In genomic region chr17:35850974-35851373, GRCm38 (mm10) we compare ENCODE assay signal across 21 mouse cellular contexts. TPM values are rescaled to one million over a fixed set of nuclear protein-coding genes. Genes with fewer than 3 reads are reported as not detected.
DNase-seq lines count a peak whose midpoint lies in the region; ATAC-seq and TF ChIP-seq lines count a peak whose summit lies in the region.
"Had no signal": no experiment of that assay in that cellular context is flagged by ENCODE, and none has a peak within 500 bp of the region (broad histone marks: within the 10 kb centered on the region; RNA-seq: fewer than 3 reads in every experiment).

No protein-coding gene starts in this region.

- H3K4me1 ChIP-seq in hindbrain, embryonic 13.5 days (replicated peaks), result no peaks in the 10 kb centered on the region
- H3K4me1 ChIP-seq in hindbrain, embryonic 14.5 days (replicated peaks; ENCODE audit: control insufficient read depth, insufficient read depth, low read length), result no peaks in the 10 kb centered on the region
- H3K4me1 ChIP-seq in liver, embryonic 14.5 days (replicated peaks; ENCODE audit: control insufficient read depth in 2 of 2, insufficient read depth in 2 of 2, low read length in 1 of 2), result peaks cover 8 to 12% of the 10 kb centered on the region in 2 experiments
- H3K4me1 ChIP-seq in neural tube, embryonic 15.5 days, result no peaks in the 10 kb centered on the region
- H3K4me1 ChIP-seq in lung, adult 2 months (ENCODE audit: control insufficient read depth, insufficient read depth, low read length), result no peaks in the 10 kb centered on the region
- H3K4me1 ChIP-seq: embryonic facial prominence, embryonic 10.5 days; intestine, embryonic 15.5 days; limb, embryonic 10.5 days had no signal

- no peak for TF ChIP-seq POLR2A in lung, adult 2 months (IDR thresholded peaks at IDR 0.05; ENCODE audit: borderline replicate concordance, extremely low read depth, low read depth, low read length)

- H3K4me3 ChIP-seq in hindbrain, embryonic 13.5 days, result no peak overlapping the region
- H3K4me3 ChIP-seq in hindbrain, embryonic 14.5 days (replicated peaks; ENCODE audit: low read length), result no peak overlapping the region
- H3K4me3 ChIP-seq in liver, embryonic 14.5 days (ENCODE audit: insufficient read depth in 1 of 2, low read depth in 2 of 2, low read length in 2 of 2), result no peak overlapping the region
- no peak overlapping the region for H3K4me3 ChIP-seq in neural tube, embryonic 15.5 days (replicated peaks)
- H3K4me3 ChIP-seq in lung, adult 2 months (replicated peaks; ENCODE audit: extremely low read depth, low read depth, low read length), result no peak overlapping the region
- H3K4me3 ChIP-seq: embryonic facial prominence, embryonic 10.5 days; intestine, embryonic 15.5 days; limb, embryonic 10.5 days had no signal

- 0 out of 2 replicates have a peak overlapping the region, but pooled peaks have one; percentile 15 for H3K9ac ChIP-seq in hindbrain, embryonic 13.5 days
- H3K9ac ChIP-seq in hindbrain, embryonic 14.5 days, result no peak overlapping the region
- 0 out of 2 replicates have a peak overlapping the region, but pooled peaks have one; percentile 51 for H3K9ac ChIP-seq in liver, embryonic 14.5 days (replicated peaks)
- H3K9ac ChIP-seq in neural tube, embryonic 15.5 days (replicated peaks), result no peak overlapping the region
- H3K9ac ChIP-seq: forebrain, postnatal 0 days; intestine, embryonic 15.5 days had no signal

- no peak overlapping the region for H3K4me2 ChIP-seq in hindbrain, embryonic 13.5 days
- no peak overlapping the region for H3K4me2 ChIP-seq in hindbrain, embryonic 14.5 days (replicated peaks)
- no peak overlapping the region for H3K4me2 ChIP-seq in liver, embryonic 14.5 days (ENCODE audit: low read depth)
- H3K4me2 ChIP-seq in neural tube, embryonic 15.5 days, result no peak overlapping the region
- H3K4me2 ChIP-seq: intestine, embryonic 15.5 days had no signal

- H3K27me3 ChIP-seq in hindbrain, embryonic 13.5 days, result no peaks in the 10 kb centered on the region
- no peaks in the 10 kb centered on the region for H3K27me3 ChIP-seq in hindbrain, embryonic 14.5 days (ENCODE audit: control insufficient read depth, insufficient read depth, low read length)
- H3K27me3 ChIP-seq in liver, embryonic 14.5 days (ENCODE audit: control insufficient read depth, insufficient read depth, low read length), result no peaks in the 10 kb centered on the region
- no peaks in the 10 kb centered on the region for H3K27me3 ChIP-seq in neural tube, embryonic 15.5 days (replicated peaks)
- H3K27me3 ChIP-seq: intestine, embryonic 15.5 days had no signal

- TF ChIP-seq CTCF in liver, embryonic 14.5 days (IDR thresholded peaks at IDR 0.05; ENCODE audit: low read depth), result peak; percentile 33; the same call in 1 of the 2 replicates
- TF ChIP-seq CTCF in lung, adult 2 months (IDR thresholded peaks at IDR 0.05; ENCODE audit: insufficient read depth, low read length), result no peak

- no peak for DNase-seq in hindbrain, embryonic 14.5 days (ENCODE audit: low spot score)
- DNase-seq in liver, embryonic 14.5 days (ENCODE audit: low read depth in 3 of 3, low spot score in 3 of 3), result peak in 1 of 3 experiments; percentile 38
- no peak for DNase-seq in spleen, adult 18-20 months
- no peak for DNase-seq in lung, adult 2 months
- DNase-seq: adrenal gland, postnatal 10 days; cerebellum, adult 9-10 months; forebrain, postnatal 0 days; heart, postnatal 4 days; kidney, adult 9 months; kidney, postnatal 14 days; lung, postnatal 14 days; right cerebral cortex, postnatal 14 days had no signal

- TF ChIP-seq EP300 in liver, embryonic 14.5 days (IDR thresholded peaks at IDR 0.05; ENCODE audit: low read depth), result peak; percentile 51

- H3K9me3 ChIP-seq in hindbrain, embryonic 13.5 days, result no peaks in the 10 kb centered on the region
- no peaks in the 10 kb centered on the region for H3K9me3 ChIP-seq in hindbrain, embryonic 14.5 days (ENCODE audit: control insufficient read depth, low read length)
- H3K9me3 ChIP-seq in liver, embryonic 14.5 days (ENCODE audit: control insufficient read depth, low read length), result no peaks in the 10 kb centered on the region
- H3K9me3 ChIP-seq in neural tube, embryonic 15.5 days (replicated peaks), result no peaks in the 10 kb centered on the region
- H3K9me3 ChIP-seq: embryonic facial prominence, embryonic 10.5 days; intestine, embryonic 15.5 days; limb, embryonic 10.5 days had no signal

- H3K36me3 ChIP-seq in hindbrain, embryonic 13.5 days, result peaks cover 88% of the 10 kb centered on the region
- peaks cover 81% of the 10 kb centered on the region for H3K36me3 ChIP-seq in hindbrain, embryonic 14.5 days (replicated peaks; ENCODE audit: control insufficient read depth, insufficient read depth)
- H3K36me3 ChIP-seq in liver, embryonic 14.5 days (replicated peaks; ENCODE audit: control insufficient read depth, insufficient read depth, low read depth), result peaks cover 70% of the 10 kb centered on the region
- H3K36me3 ChIP-seq in neural tube, embryonic 15.5 days, result peaks cover 74% of the 10 kb centered on the region

- ATAC-seq in hindbrain, embryonic 13.5 days (ENCODE audit: low FRiP score), result no peak
- no peak for ATAC-seq in hindbrain, embryonic 14.5 days (ENCODE audit: low FRiP score)
- ATAC-seq in erythroblast, adult 5-6 weeks (replicated peaks; ENCODE audit: low FRiP score, poor library complexity, severe bottlenecking), result peak; percentile 66
- peak; percentile 77 for ATAC-seq in liver, embryonic 14.5 days (ENCODE audit: insufficient read depth)
- ATAC-seq in neural tube, embryonic 15.5 days (ENCODE audit: low FRiP score), result no peak
- ATAC-seq: activated CD4-positive, CD25-positive, alpha-beta regulatory T cell, adult 4 months; CD4-positive, CD25-positive, alpha-beta regulatory T cell, adult 4 months; forebrain, postnatal 0 days; hindbrain, embryonic 16.5 days; intestine, embryonic 15.5 days had no signal

- WGBS in hindbrain, embryonic 13.5 days, result 94% methylated on average over 3 of the region's 3 CpGs
- 91% methylated on average over 3 of the region's 3 CpGs for WGBS in hindbrain, embryonic 14.5 days
- 14% methylated on average over 3 of the region's 3 CpGs for WGBS in liver, embryonic 14.5 days (ENCODE audit: insufficient replicate concordance)
- WGBS in neural tube, embryonic 15.5 days, result 95% methylated on average over 3 of the region's 3 CpGs
- WGBS in lung, adult 2 months, result 89% methylated on average over 3 of the region's 3 CpGs

- H3K27ac ChIP-seq in hindbrain, embryonic 13.5 days, result no peak overlapping the region
- H3K27ac ChIP-seq in hindbrain, embryonic 14.5 days, result no peak overlapping the region
- H3K27ac ChIP-seq in liver, embryonic 14.5 days, result peak overlapping the region; percentile 79
- no peak overlapping the region for H3K27ac ChIP-seq in neural tube, embryonic 15.5 days (replicated peaks)
- H3K27ac ChIP-seq: embryonic facial prominence, embryonic 10.5 days; intestine, embryonic 15.5 days; limb, embryonic 10.5 days had no signal

RNA-seq across cellular contexts. Expression of gene Mdc1, which starts 9.7 kb away (rescaled TPM):
- 11.0 and 11.3 TPM in 2 replicates for polyA plus RNA-seq in hindbrain, embryonic 13.5 days (2015; fragmentation: Nextera tagmentation; extraction: Ambion mirVana)
- polyA plus RNA-seq in hindbrain, embryonic 14.5 days (2014; fragmentation: Nextera tagmentation; extraction: Ambion mirVana), result 9.2 and 10.7 TPM in 2 replicates
- 20.4 and 30.9 TPM in 2 replicates for total RNA-seq in erythroblast, adult 5-6 weeks (2015; ENCODE audit: low replicate concordance)
- total RNA-seq in erythroblast, adult 5-6 weeks (2017; ENCODE audit: low replicate concordance), result 12.4 and 16.4 TPM in 2 replicates
- polyA plus RNA-seq in liver, embryonic 14.5 days (2012; rRNA removed), result 9.2 and 10.0 TPM in 2 replicates
- 6.3 and 9.1 TPM in 2 replicates for polyA plus RNA-seq in liver, embryonic 14.5 days (2014; fragmentation: Nextera tagmentation; extraction: Ambion mirVana)
- 7.9 and 9.7 TPM in 2 replicates for polyA plus RNA-seq in neural tube, embryonic 15.5 days (2015; fragmentation: Nextera tagmentation; extraction: Ambion mirVana)
- polyA plus RNA-seq in lung, adult 2 months (2012; rRNA removed), result 6.8 and 8.2 TPM in 2 replicates

RNA-seq across cellular contexts. Expression of gene Nrm, which starts 10.1 kb away (rescaled TPM):
- 26.4 and 26.9 TPM in 2 replicates for polyA plus RNA-seq in hindbrain, embryonic 13.5 days (2015; fragmentation: Nextera tagmentation; extraction: Ambion mirVana)
- 18.2 and 20.3 TPM in 2 replicates for polyA plus RNA-seq in hindbrain, embryonic 14.5 days (2014; fragmentation: Nextera tagmentation; extraction: Ambion mirVana)
- total RNA-seq in erythroblast, adult 5-6 weeks (2015; ENCODE audit: low replicate concordance), result 12.9 and 15.0 TPM in 2 replicates
- total RNA-seq in erythroblast, adult 5-6 weeks (2017; ENCODE audit: low replicate concordance), result 3.2 and 20.0 TPM in 2 replicates
- polyA plus RNA-seq in liver, embryonic 14.5 days (2012; rRNA removed), result 15.6 and 18.2 TPM in 2 replicates
- 20.1 and 22.4 TPM in 2 replicates for polyA plus RNA-seq in liver, embryonic 14.5 days (2014; fragmentation: Nextera tagmentation; extraction: Ambion mirVana)
- 17.6 and 26.7 TPM in 2 replicates for polyA plus RNA-seq in neural tube, embryonic 15.5 days (2015; fragmentation: Nextera tagmentation; extraction: Ambion mirVana)
- polyA plus RNA-seq in lung, adult 2 months (2012; rRNA removed), result 16.5 and 26.2 TPM in 2 replicates

RNA-seq across cellular contexts. Expression of gene Tubb5, which starts 12.9 kb away (rescaled TPM):
- 1,714 and 1,822 TPM in 2 replicates for polyA plus RNA-seq in hindbrain, embryonic 13.5 days (2015; fragmentation: Nextera tagmentation; extraction: Ambion mirVana)
- polyA plus RNA-seq in hindbrain, embryonic 14.5 days (2014; fragmentation: Nextera tagmentation; extraction: Ambion mirVana), result 1,664 and 1,709 TPM in 2 replicates
- 243 and 249 TPM in 2 replicates for total RNA-seq in erythroblast, adult 5-6 weeks (2015; ENCODE audit: low replicate concordance)
- 216 and 335 TPM in 2 replicates for total RNA-seq in erythroblast, adult 5-6 weeks (2017; ENCODE audit: low replicate concordance)
- polyA plus RNA-seq in liver, embryonic 14.5 days (2012; rRNA removed), result 460 and 467 TPM in 2 replicates
- 330 and 363 TPM in 2 replicates for polyA plus RNA-seq in liver, embryonic 14.5 days (2014; fragmentation: Nextera tagmentation; extraction: Ambion mirVana)
- 1,339 and 1,471 TPM in 2 replicates for polyA plus RNA-seq in neural tube, embryonic 15.5 days (2015; fragmentation: Nextera tagmentation; extraction: Ambion mirVana)
- 258 and 298 TPM in 2 replicates for polyA plus RNA-seq in lung, adult 2 months (2012; rRNA removed)

RNA-seq across cellular contexts. Expression of gene Ppp1r18, which starts 14.4 kb away (rescaled TPM):
- 26.9 and 30.5 TPM in 2 replicates for polyA plus RNA-seq in hindbrain, embryonic 13.5 days (2015; fragmentation: Nextera tagmentation; extraction: Ambion mirVana)
- polyA plus RNA-seq in hindbrain, embryonic 14.5 days (2014; fragmentation: Nextera tagmentation; extraction: Ambion mirVana), result 18.8 and 20.7 TPM in 2 replicates
- 22.5 and 37.0 TPM in 2 replicates for total RNA-seq in erythroblast, adult 5-6 weeks (2015; ENCODE audit: low replicate concordance)
- 10.3 and 13.4 TPM in 2 replicates for total RNA-seq in erythroblast, adult 5-6 weeks (2017; ENCODE audit: low replicate concordance)
- 8.7 and 10.7 TPM in 2 replicates for polyA plus RNA-seq in liver, embryonic 14.5 days (2012; rRNA removed)
- polyA plus RNA-seq in liver, embryonic 14.5 days (2014; fragmentation: Nextera tagmentation; extraction: Ambion mirVana), result 8.2 and 8.7 TPM in 2 replicates
- polyA plus RNA-seq in neural tube, embryonic 15.5 days (2015; fragmentation: Nextera tagmentation; extraction: Ambion mirVana), result 19.3 and 25.1 TPM in 2 replicates
- 53.9 and 61.5 TPM in 2 replicates for polyA plus RNA-seq in lung, adult 2 months (2012; rRNA removed)

RNA-seq across cellular contexts. Expression of gene Flot1, which starts 27.9 kb away (rescaled TPM):
- 75.2 and 78.8 TPM in 2 replicates for polyA plus RNA-seq in hindbrain, embryonic 13.5 days (2015; fragmentation: Nextera tagmentation; extraction: Ambion mirVana)
- polyA plus RNA-seq in hindbrain, embryonic 14.5 days (2014; fragmentation: Nextera tagmentation; extraction: Ambion mirVana), result 86.3 and 96.6 TPM in 2 replicates
- total RNA-seq in erythroblast, adult 5-6 weeks (2015; ENCODE audit: low replicate concordance), result 20.9 and 37.8 TPM in 2 replicates
- 26.1 and 57.7 TPM in 2 replicates for total RNA-seq in erythroblast, adult 5-6 weeks (2017; ENCODE audit: low replicate concordance)
- 22.4 and 34.7 TPM in 2 replicates for polyA plus RNA-seq in liver, embryonic 14.5 days (2012; rRNA removed)
- polyA plus RNA-seq in liver, embryonic 14.5 days (2014; fragmentation: Nextera tagmentation; extraction: Ambion mirVana), result 27.8 and 29.2 TPM in 2 replicates
- polyA plus RNA-seq in neural tube, embryonic 15.5 days (2015; fragmentation: Nextera tagmentation; extraction: Ambion mirVana), result 131 and 141 TPM in 2 replicates
- polyA plus RNA-seq in lung, adult 2 months (2012; rRNA removed), result 81.9 and 89.7 TPM in 2 replicates

Comparison
In these comparisons a context has a peak if more than half of its experiments do, and no peak if none do; other contexts are left out.
1. H3K9ac ChIP-seq: peak in hindbrain, embryonic 13.5 days (single experiment) and liver, embryonic 14.5 days (single experiment); none in hindbrain, embryonic 14.5 days (single experiment) and neural tube, embryonic 15.5 days (single experiment).
2. ATAC-seq: peak in erythroblast, adult 5-6 weeks (single experiment) and liver, embryonic 14.5 days (single experiment); none in hindbrain, embryonic 13.5 days (single experiment), hindbrain, embryonic 14.5 days (single experiment) and neural tube, embryonic 15.5 days (single experiment).